Mouse (Mus musculus): ENCODE results near the gene Klrb1a. TPM values are rescaled to one million over a fixed set of nuclear protein-coding genes. Genes with fewer than 3 reads are reported as not detected.
A peak's percentile ranks its signal among the peaks of the same experiment; 100 is the strongest.

Klrb1a gene
- polyA plus RNA-seq, 1 experiment from 2014 or later: not detected

GRCm38 (mm10) chr6:128604512-128604911, 18.8 kb downstream of the Klrb1a start:
- no peak overlapping the region for H3K4me3 ChIP-seq (replicated peaks; ENCODE audit: low read length)
- DNase-seq (ENCODE audit: low spot score) (peak; percentile 71), ATAC-seq (ENCODE audit: low FRiP score) (no peak)
- H3K4me2 ChIP-seq (replicated peaks): no peak overlapping the region
- WGBS: 44% methylated on average over 5 of the region's 5 CpGs
- no peaks in the 10 kb centered on the region for H3K36me3 ChIP-seq (replicated peaks; ENCODE audit: control insufficient read depth, insufficient read depth)
- H3K27me3 ChIP-seq (ENCODE audit: control insufficient read depth, insufficient read depth, low read length): no peaks in the 10 kb centered on the region
- no peak overlapping the region for H3K27ac ChIP-seq
- no peaks in the 10 kb centered on the region for H3K9me3 ChIP-seq (ENCODE audit: control insufficient read depth, low read length)
- H3K9ac ChIP-seq: no peak overlapping the region
- no peaks in the 10 kb centered on the region for H3K4me1 ChIP-seq (replicated peaks; ENCODE audit: control insufficient read depth, insufficient read depth, low read length)

GRCm38 (mm10) chr6:128602463-128603201, 20.7 kb downstream of the Klrb1a start:
- peak overlapping the region; percentile 26 for H3K4me2 ChIP-seq (replicated peaks)
- WGBS: 40% methylated on average over 10 of the region's 10 CpGs
- H3K36me3 ChIP-seq (replicated peaks; ENCODE audit: control insufficient read depth, insufficient read depth): no peaks in the 10 kb centered on the region
- H3K27ac ChIP-seq: no peak overlapping the region
- H3K9me3 ChIP-seq (ENCODE audit: control insufficient read depth, low read length): no peaks in the 10 kb centered on the region
- H3K4me1 ChIP-seq (replicated peaks; ENCODE audit: control insufficient read depth, insufficient read depth, low read length): no peaks in the 10 kb centered on the region
- no peak overlapping the region for H3K9ac ChIP-seq
- no peaks in the 10 kb centered on the region for H3K27me3 ChIP-seq (ENCODE audit: control insufficient read depth, insufficient read depth, low read length)
- 0 out of 2 replicates have a peak overlapping the region, but pooled peaks have one; percentile 9 for H3K4me3 ChIP-seq (replicated peaks; ENCODE audit: low read length)
- ATAC-seq (ENCODE audit: low FRiP score) (peak; percentile 67), DNase-seq (ENCODE audit: low spot score) (peak; percentile 25)

GRCm38 (mm10) chr6:128602026-128602425, 21.3 kb downstream of the Klrb1a start:
- Histone ChIP-seq H3K9me3 (ENCODE audit: control insufficient read depth, low read length) (no peaks in the 10 kb centered on the region), H3K4me2 (replicated peaks) (peak overlapping the region; percentile 26), H3K27me3 (ENCODE audit: control insufficient read depth, insufficient read depth, low read length) (no peaks in the 10 kb centered on the region), H3K27ac (no peak overlapping the region), H3K4me3 (replicated peaks; ENCODE audit: low read length) (0 out of 2 replicates have a peak overlapping the region, but pooled peaks have one; percentile 9), H3K9ac (no peak overlapping the region), H3K4me1 (replicated peaks; ENCODE audit: control insufficient read depth, insufficient read depth, low read length) (no peaks in the 10 kb centered on the region), H3K36me3 (replicated peaks; ENCODE audit: control insufficient read depth, insufficient read depth) (no peaks in the 10 kb centered on the region)
- DNase-seq (ENCODE audit: low spot score) (peak; percentile 29), ATAC-seq (ENCODE audit: low FRiP score) (no peak)
- 32% methylated on average over 3 of the region's 3 CpGs for WGBS

- WGBS: 64% methylated on average over 4 of the region's 4 CpGs
- no peak overlapping the region for H3K4me2 ChIP-seq (replicated peaks)
- H3K27ac ChIP-seq: no peak overlapping the region
- no peak overlapping the region for H3K9ac ChIP-seq
- no peaks in the 10 kb centered on the region for H3K27me3 ChIP-seq (ENCODE audit: control insufficient read depth, insufficient read depth, low read length)
- H3K4me1 ChIP-seq (replicated peaks; ENCODE audit: control insufficient read depth, insufficient read depth, low read length): no peaks in the 10 kb centered on the region; the same call in 1 of the 2 replicates
- H3K9me3 ChIP-seq (ENCODE audit: control insufficient read depth, low read length): no peaks in the 10 kb centered on the region
- ATAC-seq (ENCODE audit: low FRiP score) (no peak), DNase-seq (ENCODE audit: low spot score) (no peak)
- no peaks in the 10 kb centered on the region for H3K36me3 ChIP-seq (replicated peaks; ENCODE audit: control insufficient read depth, insufficient read depth)
- no peak overlapping the region for H3K4me3 ChIP-seq (replicated peaks; ENCODE audit: low read length)
Observed at GRCm38 (mm10) chr6:128599555-128599954, 23.8 kb downstream of the Klrb1a start.

- no peaks in the 10 kb centered on the region for H3K36me3 ChIP-seq (replicated peaks; ENCODE audit: control insufficient read depth, insufficient read depth)
- H3K4me3 ChIP-seq (replicated peaks; ENCODE audit: low read length): no peak overlapping the region
- ATAC-seq (ENCODE audit: low FRiP score): no peak
- no peak overlapping the region for H3K4me2 ChIP-seq (replicated peaks)
- H3K4me1 ChIP-seq (replicated peaks; ENCODE audit: control insufficient read depth, insufficient read depth, low read length): no peaks in the 10 kb centered on the region; the same call in 1 of the 2 replicates
- WGBS: 78% methylated on average over 2 of the region's 2 CpGs
- no peak for DNase-seq (ENCODE audit: low spot score)
- no peaks in the 10 kb centered on the region for H3K9me3 ChIP-seq (ENCODE audit: control insufficient read depth, low read length)
- no peaks in the 10 kb centered on the region for H3K27me3 ChIP-seq (ENCODE audit: control insufficient read depth, insufficient read depth, low read length)
- H3K9ac ChIP-seq: no peak overlapping the region
- H3K27ac ChIP-seq: no peak overlapping the region
Observed at GRCm38 (mm10) chr6:128598256-128599047, 24.9 kb downstream of the Klrb1a start.

GRCm38 (mm10) chr6:128597121-128597522, 26.2 kb downstream of the Klrb1a start:
- H3K9ac ChIP-seq: peak overlapping the region; percentile 20; the same call in 1 of the 2 replicates
- 35% methylated on average over 9 of the region's 9 CpGs for WGBS
- peak overlapping the region; percentile 14; the same call in 1 of the 2 replicates for H3K4me3 ChIP-seq (replicated peaks; ENCODE audit: low read length)
- peak overlapping the region; percentile 41 for H3K4me2 ChIP-seq (replicated peaks)
- H3K4me1 ChIP-seq (replicated peaks; ENCODE audit: control insufficient read depth, insufficient read depth, low read length): no peaks in the 10 kb centered on the region; the same call in 1 of the 2 replicates
- peak overlapping the region; percentile 64; the same call in 1 of the 2 replicates for H3K27ac ChIP-seq
- DNase-seq (ENCODE audit: low spot score): peak; percentile 68
- peak; percentile 93 for ATAC-seq (ENCODE audit: low FRiP score)
- no peaks in the 10 kb centered on the region for H3K27me3 ChIP-seq (ENCODE audit: control insufficient read depth, insufficient read depth, low read length)
- no peaks in the 10 kb centered on the region for H3K9me3 ChIP-seq (ENCODE audit: control insufficient read depth, low read length)
- H3K36me3 ChIP-seq (replicated peaks; ENCODE audit: control insufficient read depth, insufficient read depth): no peaks in the 10 kb centered on the region

- Histone ChIP-seq H3K9ac (no peak overlapping the region), H3K36me3 (replicated peaks; ENCODE audit: control insufficient read depth, insufficient read depth) (no peaks in the 10 kb centered on the region), H3K9me3 (ENCODE audit: control insufficient read depth, low read length) (no peaks in the 10 kb centered on the region), H3K4me1 (replicated peaks; ENCODE audit: control insufficient read depth, insufficient read depth, low read length) (no peaks in the 10 kb centered on the region; the same call in 1 of the 2 replicates), H3K4me2 (replicated peaks) (no peak overlapping the region), H3K4me3 (replicated peaks; ENCODE audit: low read length) (no peak overlapping the region), H3K27me3 (ENCODE audit: control insufficient read depth, insufficient read depth, low read length) (no peaks in the 10 kb centered on the region), H3K27ac (no peak overlapping the region)
- no peak for DNase-seq (ENCODE audit: low spot score)
- WGBS: 90% methylated on average over 9 of the region's 9 CpGs
- ATAC-seq (ENCODE audit: low FRiP score): no peak
Observed at GRCm38 (mm10) chr6:128594651-128595050, 28.7 kb downstream of the Klrb1a start.

GRCm38 (mm10) chr6:128589426-128589825, 33.9 kb downstream of the Klrb1a start:
- Histone ChIP-seq H3K4me2 (replicated peaks) (no peak overlapping the region), H3K27ac (no peak overlapping the region), H3K27me3 (ENCODE audit: control insufficient read depth, insufficient read depth, low read length) (no peaks in the 10 kb centered on the region), H3K4me1 (replicated peaks; ENCODE audit: control insufficient read depth, insufficient read depth, low read length) (no peaks in the 10 kb centered on the region), H3K9me3 (ENCODE audit: control insufficient read depth, low read length) (no peaks in the 10 kb centered on the region), H3K4me3 (replicated peaks; ENCODE audit: low read length) (no peak overlapping the region), H3K36me3 (replicated peaks; ENCODE audit: control insufficient read depth, insufficient read depth) (no peaks in the 10 kb centered on the region), H3K9ac (no peak overlapping the region)
- no peak for DNase-seq (ENCODE audit: low spot score)
- ATAC-seq (ENCODE audit: low FRiP score): no peak
- 44% methylated on average over 4 of the region's 4 CpGs for WGBS

- Histone ChIP-seq H3K4me3 (replicated peaks; ENCODE audit: low read length) (no peak overlapping the region), H3K27me3 (ENCODE audit: control insufficient read depth, insufficient read depth, low read length) (no peaks in the 10 kb centered on the region)
Observed at GRCm38 (mm10) chr6:128587619-128588018, 35.7 kb downstream of the Klrb1a start.

More at GRCm38 (mm10) chr6:128587619-128588018, 35.7 kb downstream of the Klrb1a start:
- WGBS: 93% methylated on average over 6 of the region's 6 CpGs
- Histone ChIP-seq H3K36me3 (replicated peaks; ENCODE audit: control insufficient read depth, insufficient read depth) (no peaks in the 10 kb centered on the region), H3K4me1 (replicated peaks; ENCODE audit: control insufficient read depth, insufficient read depth, low read length) (no peaks in the 10 kb centered on the region), H3K4me2 (replicated peaks) (no peak overlapping the region), H3K9me3 (ENCODE audit: control insufficient read depth, low read length) (no peaks in the 10 kb centered on the region), H3K27ac (no peak overlapping the region), H3K9ac (no peak overlapping the region)
- DNase-seq (ENCODE audit: low spot score) (no peak), ATAC-seq (ENCODE audit: low FRiP score) (no peak)
